Mouse (Mus musculus): ENCODE measurements around the gene Prmt3. TPM values are rescaled to one million over a fixed set of nuclear protein-coding genes. Genes with fewer than 3 reads are reported as not detected.
A peak's percentile ranks its signal among the peaks of the same experiment; 100 is the strongest.

Prmt3 gene
- polyA plus RNA-seq, 1 experiment from 2014 or later, result 56.3 TPM

DNA sequence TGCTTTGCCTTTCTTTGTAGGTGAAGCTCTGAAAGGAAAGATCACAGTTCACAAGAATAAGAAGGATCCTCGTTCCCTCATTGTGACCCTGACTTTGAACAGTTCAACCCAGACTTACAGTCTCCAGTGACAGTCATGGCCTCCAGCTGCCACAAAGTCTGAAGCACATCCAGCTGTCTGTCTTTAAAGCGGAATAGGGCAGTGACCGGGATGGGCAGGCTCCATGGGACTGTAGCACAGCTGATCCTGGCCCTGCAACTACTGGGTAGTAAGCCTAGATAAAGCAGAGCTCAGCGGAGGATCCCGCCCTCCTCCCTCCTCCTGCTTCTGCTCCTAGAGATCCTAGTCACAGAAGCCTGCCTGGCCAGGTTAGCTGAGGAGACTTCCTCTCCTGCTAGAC is 79.2 kb downstream of the Prmt3 start:
- ATAC-seq (ENCODE audit: low read depth), result no peak
- Histone ChIP-seq H3K27ac (ENCODE audit: low read depth, low read length) (no peak overlapping the region), H3K4me1 (ENCODE audit: control insufficient read depth, insufficient read depth, low read length) (no peaks in the 10 kb centered on the region), H3K9me3 (ENCODE audit: control insufficient read depth, low read length) (no peaks in the 10 kb centered on the region), H3K4me3 (ENCODE audit: low read depth, low read length) (no peak overlapping the region), H3K9ac (replicated peaks; ENCODE audit: low read depth, low read length) (no peak overlapping the region), H3K27me3 (ENCODE audit: control insufficient read depth, insufficient read depth, low read length) (no peaks in the 10 kb centered on the region), H3K36me3 (ENCODE audit: control insufficient read depth, insufficient read depth, low read length) (no peaks in the 10 kb centered on the region; the same call in 1 of the 2 replicates), H3K4me2 (ENCODE audit: low read depth, low read length) (no peak overlapping the region)
- WGBS, result 90% methylated on average over 5 of the region's 5 CpGs

DNA sequence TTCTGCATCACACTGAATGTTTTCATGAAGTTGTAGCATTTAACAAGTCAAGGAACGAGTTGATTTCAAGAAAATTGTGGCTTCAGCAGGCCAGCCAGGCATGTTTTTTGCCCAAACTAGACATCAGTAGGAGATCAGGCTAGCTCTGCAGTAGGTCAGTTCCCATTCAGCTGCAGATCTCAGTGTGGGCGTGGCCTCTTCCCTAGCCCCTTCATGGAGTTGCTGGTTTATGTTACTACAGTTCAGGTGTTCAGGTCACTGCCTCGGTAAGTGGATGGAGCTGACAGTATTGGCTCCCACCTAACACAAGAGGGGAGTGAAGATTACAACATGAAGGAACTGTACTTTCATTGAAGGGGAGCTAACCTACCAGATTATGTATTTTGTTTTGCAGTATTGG is 80.1 kb downstream of the Prmt3 start:
- 82% methylated on average over 3 of the region's 3 CpGs for WGBS
- Histone ChIP-seq H3K9ac (replicated peaks; ENCODE audit: low read depth, low read length) (no peak overlapping the region), H3K9me3 (ENCODE audit: control insufficient read depth, low read length) (no peaks in the 10 kb centered on the region), H3K27me3 (ENCODE audit: control insufficient read depth, insufficient read depth, low read length) (no peaks in the 10 kb centered on the region), H3K4me1 (ENCODE audit: control insufficient read depth, insufficient read depth, low read length) (no peaks in the 10 kb centered on the region), H3K27ac (ENCODE audit: low read depth, low read length) (no peak overlapping the region), H3K4me3 (ENCODE audit: low read depth, low read length) (no peak overlapping the region), H3K4me2 (ENCODE audit: low read depth, low read length) (no peak overlapping the region), H3K36me3 (ENCODE audit: control insufficient read depth, insufficient read depth, low read length) (no peaks in the 10 kb centered on the region; the same call in 1 of the 2 replicates)
- no peak for ATAC-seq (ENCODE audit: low read depth)

DNA sequence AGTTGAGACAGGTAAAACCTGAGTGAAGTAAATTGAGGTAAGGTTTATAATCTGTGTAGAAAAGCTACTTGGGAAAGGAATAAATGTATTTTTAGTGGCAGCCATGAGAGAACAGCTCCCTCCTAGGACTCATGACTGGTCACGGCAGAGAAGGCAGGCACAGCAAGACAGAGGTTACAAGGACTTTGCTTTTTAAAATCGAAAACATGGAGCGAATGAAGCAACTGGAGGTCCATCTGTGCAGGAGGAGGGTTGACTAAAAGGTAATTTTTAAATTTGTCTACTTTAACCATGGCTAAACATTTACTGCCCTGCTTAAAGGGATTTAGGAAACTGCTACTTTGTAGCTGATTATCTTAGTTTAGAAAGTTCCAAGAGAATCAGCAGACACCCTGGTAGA is 81.7 kb downstream of the Prmt3 start:
- Histone ChIP-seq H3K9ac (replicated peaks; ENCODE audit: low read depth, low read length) (no peak overlapping the region), H3K27me3 (ENCODE audit: control insufficient read depth, insufficient read depth, low read length) (no peaks in the 10 kb centered on the region), H3K36me3 (ENCODE audit: control insufficient read depth, insufficient read depth, low read length) (no peaks in the 10 kb centered on the region; the same call in 1 of the 2 replicates), H3K9me3 (ENCODE audit: control insufficient read depth, low read length) (no peaks in the 10 kb centered on the region), H3K4me2 (ENCODE audit: low read depth, low read length) (no peak overlapping the region), H3K27ac (ENCODE audit: low read depth, low read length) (no peak overlapping the region), H3K4me3 (ENCODE audit: low read depth, low read length) (no peak overlapping the region), H3K4me1 (ENCODE audit: control insufficient read depth, insufficient read depth, low read length) (no peaks in the 10 kb centered on the region)
- 87% methylated on average over 3 of the region's 3 CpGs for WGBS
- ATAC-seq (ENCODE audit: low read depth), result no peak

DNA sequence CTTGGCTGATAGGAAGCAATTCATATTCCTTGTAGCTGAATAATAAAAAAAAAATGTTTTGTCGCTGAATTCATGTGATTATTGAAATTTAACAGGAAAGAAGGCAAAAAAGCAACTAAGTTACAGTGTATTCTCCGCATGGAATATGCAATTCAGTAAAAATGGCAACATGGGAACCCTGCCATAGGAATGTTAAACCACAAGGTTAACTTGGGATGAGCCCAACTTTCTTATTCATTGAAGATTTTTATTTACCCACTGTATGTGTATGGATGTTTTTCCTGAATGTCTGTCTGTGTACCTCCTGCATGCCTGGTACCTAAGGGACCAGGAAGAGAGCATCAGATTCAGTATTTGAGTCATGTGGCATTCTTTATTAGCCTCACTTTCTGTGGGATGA is 83.0 kb downstream of the Prmt3 start:
- H3K9ac ChIP-seq (replicated peaks; ENCODE audit: low read depth, low read length), result no peak overlapping the region
- no peaks in the 10 kb centered on the region for H3K4me1 ChIP-seq (ENCODE audit: control insufficient read depth, insufficient read depth, low read length)
- no peak for ATAC-seq (ENCODE audit: low read depth)
- H3K4me2 ChIP-seq (ENCODE audit: low read depth, low read length), result no peak overlapping the region
- 94% methylated on average over 2 of the region's 2 CpGs for WGBS
- no peak overlapping the region for H3K27ac ChIP-seq (ENCODE audit: low read depth, low read length)
- H3K4me3 ChIP-seq (ENCODE audit: low read depth, low read length), result no peak overlapping the region
- H3K9me3 ChIP-seq (ENCODE audit: control insufficient read depth, low read length), result no peaks in the 10 kb centered on the region
- no peaks in the 10 kb centered on the region for H3K27me3 ChIP-seq (ENCODE audit: control insufficient read depth, insufficient read depth, low read length)
- no peaks in the 10 kb centered on the region; the same call in 1 of the 2 replicates for H3K36me3 ChIP-seq (ENCODE audit: control insufficient read depth, insufficient read depth, low read length)

DNA sequence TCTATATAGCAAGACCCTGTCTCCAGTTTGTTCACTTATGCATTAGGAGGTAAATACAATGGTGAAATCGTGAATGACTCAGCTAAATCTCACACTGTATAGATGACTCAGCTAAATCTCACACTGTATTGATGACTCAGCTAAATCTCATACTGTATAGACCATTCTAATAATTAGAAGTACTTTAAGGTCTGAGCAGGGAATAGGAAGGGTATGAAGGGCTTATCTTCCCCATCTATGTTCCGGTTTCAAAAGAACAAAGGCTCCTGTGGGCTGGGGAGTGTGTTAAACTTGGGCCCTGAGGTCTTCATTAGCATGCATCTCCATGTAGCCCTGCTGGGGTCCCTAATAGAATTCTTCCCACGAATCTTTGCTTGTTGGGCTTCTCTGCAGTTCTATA is 85.6 kb downstream of the Prmt3 start:
- Histone ChIP-seq H3K9me3 (ENCODE audit: control insufficient read depth, low read length) (no peaks in the 10 kb centered on the region), H3K27me3 (ENCODE audit: control insufficient read depth, insufficient read depth, low read length) (no peaks in the 10 kb centered on the region), H3K27ac (ENCODE audit: low read depth, low read length) (no peak overlapping the region), H3K4me2 (ENCODE audit: low read depth, low read length) (no peak overlapping the region), H3K4me3 (ENCODE audit: low read depth, low read length) (no peak overlapping the region), H3K9ac (replicated peaks; ENCODE audit: low read depth, low read length) (no peak overlapping the region), H3K36me3 (ENCODE audit: control insufficient read depth, insufficient read depth, low read length) (no peaks in the 10 kb centered on the region; the same call in 1 of the 2 replicates), H3K4me1 (ENCODE audit: control insufficient read depth, insufficient read depth, low read length) (no peaks in the 10 kb centered on the region)
- WGBS, result 56% methylated on average over 3 of the region's 3 CpGs
- peak; percentile 32; the same call in 1 of the 2 replicates for ATAC-seq (ENCODE audit: low read depth)

DNA sequence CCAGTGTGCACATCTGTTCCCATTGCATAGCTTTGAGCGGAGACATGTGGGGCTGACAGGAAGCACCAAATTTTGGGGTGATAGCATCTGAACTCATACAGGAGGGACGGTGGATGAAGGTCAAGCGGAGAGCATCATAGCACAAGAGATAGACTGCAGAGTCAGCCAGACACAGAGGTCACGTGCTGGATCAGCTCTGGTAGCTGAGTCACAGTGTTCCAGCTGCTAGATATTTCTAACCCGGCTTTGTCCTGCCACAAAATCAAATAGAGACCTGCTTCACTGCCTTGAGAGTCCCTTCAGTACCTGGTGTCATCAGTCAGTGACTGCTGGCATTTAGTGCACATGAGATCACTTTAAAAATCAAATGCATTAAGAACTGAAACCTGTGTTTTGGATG is 91.5 kb downstream of the Prmt3 start:
- Histone ChIP-seq H3K27ac (ENCODE audit: low read depth, low read length) (peak overlapping the region; percentile 46), H3K4me1 (ENCODE audit: control insufficient read depth, insufficient read depth, low read length) (no peaks in the 10 kb centered on the region), H3K9me3 (ENCODE audit: control insufficient read depth, low read length) (no peaks in the 10 kb centered on the region), H3K27me3 (ENCODE audit: control insufficient read depth, insufficient read depth, low read length) (no peaks in the 10 kb centered on the region), H3K4me2 (ENCODE audit: low read depth, low read length) (no peak overlapping the region), H3K4me3 (ENCODE audit: low read depth, low read length) (no peak overlapping the region), H3K36me3 (ENCODE audit: control insufficient read depth, insufficient read depth, low read length) (no peaks in the 10 kb centered on the region), H3K9ac (replicated peaks; ENCODE audit: low read depth, low read length) (no peak overlapping the region)
- 73% methylated on average over 5 of the region's 5 CpGs for WGBS
- ATAC-seq (ENCODE audit: low read depth), result no peak

DNA sequence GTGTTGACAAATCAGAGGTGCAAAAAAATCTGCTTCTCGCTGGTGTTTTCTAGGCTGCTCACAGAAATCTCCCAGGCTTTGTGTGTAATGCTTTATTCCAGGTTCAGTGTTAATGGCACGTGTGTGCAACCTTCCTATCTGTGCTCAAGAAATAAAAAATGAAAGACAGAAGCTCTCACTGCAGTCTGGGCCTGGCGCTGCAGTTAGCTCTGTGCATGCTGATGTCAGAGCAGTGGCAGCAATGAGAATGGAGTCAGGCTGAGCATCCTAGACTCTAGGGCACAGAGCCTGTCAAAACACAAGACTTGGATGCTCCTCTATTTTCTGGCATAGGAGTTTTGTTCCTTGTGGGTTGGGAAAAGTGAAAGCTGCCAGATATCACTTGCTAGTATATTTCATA is 92.1 kb downstream of the Prmt3 start:
- Histone ChIP-seq H3K4me2 (ENCODE audit: low read depth, low read length) (no peak overlapping the region), H3K9me3 (ENCODE audit: control insufficient read depth, low read length) (no peaks in the 10 kb centered on the region), H3K4me1 (ENCODE audit: control insufficient read depth, insufficient read depth, low read length) (no peaks in the 10 kb centered on the region), H3K27ac (ENCODE audit: low read depth, low read length) (peak overlapping the region; percentile 46; the same call in 1 of the 2 replicates), H3K4me3 (ENCODE audit: low read depth, low read length) (no peak overlapping the region), H3K9ac (replicated peaks; ENCODE audit: low read depth, low read length) (no peak overlapping the region), H3K36me3 (ENCODE audit: control insufficient read depth, insufficient read depth, low read length) (no peaks in the 10 kb centered on the region), H3K27me3 (ENCODE audit: control insufficient read depth, insufficient read depth, low read length) (no peaks in the 10 kb centered on the region)
- peak; percentile 77 for ATAC-seq (ENCODE audit: low read depth)
- WGBS, result 65% methylated on average over 3 of the region's 3 CpGs

DNA sequence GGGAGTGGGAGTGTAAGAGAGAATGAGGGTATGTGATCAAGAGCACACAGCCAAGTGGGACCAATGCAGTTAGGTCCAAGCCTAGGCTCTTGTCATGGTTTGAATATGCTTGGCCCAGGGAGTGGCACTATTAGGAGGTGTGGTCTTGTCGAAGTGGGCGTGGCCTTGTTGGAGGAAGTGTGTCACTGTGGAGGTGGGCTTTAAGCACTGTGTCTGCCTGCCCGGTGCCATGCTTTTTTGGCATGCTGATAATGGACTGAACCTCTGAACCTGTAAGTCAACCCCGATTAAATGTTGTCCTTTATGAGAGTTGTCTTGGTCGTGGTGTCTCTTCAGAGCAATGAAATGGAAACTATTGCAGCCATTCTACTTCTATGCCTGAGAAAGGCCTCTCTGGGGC is 99.2 kb downstream of the Prmt3 start:
- H3K9me3 ChIP-seq (ENCODE audit: control insufficient read depth, low read length), result no peaks in the 10 kb centered on the region
- no peak overlapping the region for H3K27ac ChIP-seq (ENCODE audit: low read depth, low read length)
- no peak overlapping the region for H3K9ac ChIP-seq (replicated peaks; ENCODE audit: low read depth, low read length)
- H3K4me2 ChIP-seq (ENCODE audit: low read depth, low read length), result no peak overlapping the region
- H3K27me3 ChIP-seq (ENCODE audit: control insufficient read depth, insufficient read depth, low read length), result no peaks in the 10 kb centered on the region
- no peaks in the 10 kb centered on the region for H3K36me3 ChIP-seq (ENCODE audit: control insufficient read depth, insufficient read depth, low read length)
- H3K4me3 ChIP-seq (ENCODE audit: low read depth, low read length), result no peak overlapping the region
- H3K4me1 ChIP-seq (ENCODE audit: control insufficient read depth, insufficient read depth, low read length), result peaks cover 10% of the 10 kb centered on the region; the same call in 1 of the 2 replicates
- ATAC-seq (ENCODE audit: low read depth), result no peak
- 81% methylated on average over 5 of the region's 5 CpGs for WGBS

DNA sequence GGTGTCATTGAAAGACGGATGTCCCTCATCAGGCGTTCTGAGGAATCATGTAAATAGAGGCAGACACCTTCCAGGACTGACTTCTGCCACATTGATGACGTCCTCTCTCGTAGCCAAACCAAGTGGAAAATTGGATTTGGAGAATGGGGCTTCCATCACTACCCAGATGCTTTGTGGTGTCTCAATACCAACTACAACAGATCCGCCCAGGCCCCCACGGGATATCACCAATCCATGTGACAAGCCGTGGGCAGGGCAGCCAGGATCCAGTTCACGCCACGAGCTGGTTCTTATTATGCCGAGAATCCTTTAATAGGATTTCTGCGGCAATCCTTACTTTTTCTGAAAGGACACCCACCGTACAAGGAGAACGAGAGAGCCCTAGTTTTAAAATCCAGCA is 100.9 kb downstream of the Prmt3 start:
- 0 out of 2 replicates have a peak overlapping the region, but pooled peaks have one; percentile 4 for H3K4me2 ChIP-seq (ENCODE audit: low read depth, low read length)
- 51% methylated on average over 13 of the region's 13 CpGs for WGBS
- no peaks in the 10 kb centered on the region for H3K9me3 ChIP-seq (ENCODE audit: control insufficient read depth, low read length)
- no peak overlapping the region for H3K4me3 ChIP-seq (ENCODE audit: low read depth, low read length)
- H3K36me3 ChIP-seq (ENCODE audit: control insufficient read depth, insufficient read depth, low read length), result no peaks in the 10 kb centered on the region
- peak overlapping the region; percentile 69 for H3K27ac ChIP-seq (ENCODE audit: low read depth, low read length)
- ATAC-seq (ENCODE audit: low read depth), result peak; percentile 15
- H3K9ac ChIP-seq (replicated peaks; ENCODE audit: low read depth, low read length), result no peak overlapping the region; the same call in 1 of the 2 replicates
- H3K27me3 ChIP-seq (ENCODE audit: control insufficient read depth, insufficient read depth, low read length), result no peaks in the 10 kb centered on the region
- H3K4me1 ChIP-seq (ENCODE audit: control insufficient read depth, insufficient read depth, low read length), result peaks cover 16% of the 10 kb centered on the region; the same call in 1 of the 2 replicates

All from neural tube, embryonic 14.5 days (tissue).